8 mouse cellular contexts compared by ENCODE assay signal in the genomic region with DNA sequence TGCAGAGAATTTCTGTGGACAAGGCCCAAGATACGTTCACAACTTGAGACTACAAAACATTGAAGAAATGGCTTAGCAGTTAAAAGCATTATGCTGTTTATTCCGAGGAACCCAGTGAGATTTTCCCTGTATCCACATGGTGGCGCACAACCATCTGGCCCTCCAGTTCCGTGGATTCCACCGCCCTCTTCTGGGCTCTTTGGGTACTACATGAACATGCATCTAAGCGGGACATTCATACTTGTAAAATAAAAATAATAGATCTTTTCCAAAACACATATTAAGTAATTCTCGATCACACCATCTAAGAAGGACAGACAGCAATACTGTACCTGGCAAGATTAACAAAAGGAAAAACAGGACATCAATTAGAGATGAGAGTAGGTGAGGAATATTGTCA. TPM values are rescaled to one million over a fixed set of nuclear protein-coding genes. Genes with fewer than 3 reads are reported as not detected.
A peak's percentile ranks its signal among the peaks of the same experiment; 100 is the strongest.
DNase-seq lines count a peak whose midpoint lies in the region; ATAC-seq and TF ChIP-seq lines count a peak whose summit lies in the region.

No protein-coding gene starts in this region.

- H3K27me3 ChIP-seq in intestine, postnatal 0 days (replicated peaks; ENCODE audit: control insufficient read depth, insufficient read depth, low read length), result no peaks in the 10 kb centered on the region
- no peaks in the 10 kb centered on the region for H3K27me3 ChIP-seq in intestine, embryonic 15.5 days (replicated peaks)
- H3K27me3 ChIP-seq in myocyte (ENCODE audit: control insufficient read depth, insufficient read depth, insufficient read length), result no peaks in the 10 kb centered on the region

- peak; percentile 86 for DNase-seq in ES-CJ7 (ENCODE audit: low read depth, low spot score)
- peak; percentile 75 for DNase-seq in c-Kit-positive CD71-positive TER-119-positive erythroid progenitor cells, embryonic 14.5 days (ENCODE audit: low spot score)
- peak; percentile 32 to 53 for DNase-seq in gastrocnemius, adult 8-10 months (ENCODE audit: low spot score in 2 of 2)
- DNase-seq in layer of hippocampus, postnatal 25 days (ENCODE audit: extremely low spot score in 1 of 2, low spot score in 1 of 2), result peak; percentile 37 to 78
- peak; percentile 77 for DNase-seq in thymus, postnatal 0 days (ENCODE audit: low spot score)

- no peaks in the 10 kb centered on the region for H3K36me3 ChIP-seq in intestine, postnatal 0 days (ENCODE audit: control insufficient read depth, insufficient read depth)
- H3K36me3 ChIP-seq in intestine, embryonic 15.5 days, result no peaks in the 10 kb centered on the region
- H3K36me3 ChIP-seq in myocyte (ENCODE audit: control insufficient read depth, insufficient read depth), result no peaks in the 10 kb centered on the region

- no peak overlapping the region for H3ac ChIP-seq in myocyte (ENCODE audit: control insufficient read depth, insufficient read length)

- H3K4me1 ChIP-seq in intestine, postnatal 0 days (replicated peaks; ENCODE audit: control insufficient read depth, insufficient read depth, low read length), result no peaks in the 10 kb centered on the region
- H3K4me1 ChIP-seq in intestine, embryonic 15.5 days (replicated peaks), result peaks cover 4% of the 10 kb centered on the region; the same call in 1 of the 2 replicates

- H3K27ac ChIP-seq in intestine, postnatal 0 days (ENCODE audit: low read depth, low read length), result no peak overlapping the region
- no peak overlapping the region for H3K27ac ChIP-seq in intestine, embryonic 15.5 days

- 40% methylated on average over 7 of the region's 7 CpGs for WGBS in intestine, postnatal 0 days
- 38% methylated on average over 7 of the region's 7 CpGs for WGBS in intestine, embryonic 15.5 days

- no peak for TF ChIP-seq POLR2A in myocyte (IDR thresholded peaks at IDR 0.05; ENCODE audit: insufficient read length, low read depth)

- TF ChIP-seq CTCF in intestine, postnatal 0 days (IDR thresholded peaks at IDR 0.05; ENCODE audit: low read depth), result peak; percentile 99

- H3K9ac ChIP-seq in intestine, postnatal 0 days (ENCODE audit: low read depth, low read length), result no peak overlapping the region
- no peak overlapping the region for H3K9ac ChIP-seq in intestine, embryonic 15.5 days

- H3K4me3 ChIP-seq in intestine, postnatal 0 days (ENCODE audit: low read depth, low read length), result no peak overlapping the region
- no peak overlapping the region for H3K4me3 ChIP-seq in intestine, embryonic 15.5 days (replicated peaks)
- no peak overlapping the region for H3K4me3 ChIP-seq in myocyte

- H3K9me3 ChIP-seq in intestine, postnatal 0 days (ENCODE audit: control insufficient read depth), result no peaks in the 10 kb centered on the region
- H3K9me3 ChIP-seq in intestine, embryonic 15.5 days, result no peaks in the 10 kb centered on the region

- ATAC-seq in intestine, postnatal 0 days, result no peak
- ATAC-seq in intestine, embryonic 15.5 days, result no peak

- H3K4me2 ChIP-seq in intestine, postnatal 0 days (replicated peaks; ENCODE audit: low read depth), result no peak overlapping the region
- no peak overlapping the region for H3K4me2 ChIP-seq in intestine, embryonic 15.5 days (replicated peaks)
- H3K4me2 ChIP-seq in myocyte (ENCODE audit: low read depth), result peak overlapping the region; percentile 13

- H3K79me2 ChIP-seq in myocyte (ENCODE audit: control insufficient read depth, insufficient read depth), result no peaks in the 10 kb centered on the region

TF ChIP-seq in myocyte, 11 proteins besides CTCF, POLR2A, EP300 and RAD21:
- no peak for TF ChIP-seq TCF3 (IDR thresholded peaks at IDR 0.05; ENCODE audit: insufficient read length, low read depth)
- no peak for TF ChIP-seq E2F4 (IDR thresholded peaks at IDR 0.05; ENCODE audit: insufficient read depth)
- no peak for TF ChIP-seq SRF (IDR thresholded peaks at IDR 0.05; ENCODE audit: control insufficient read depth, insufficient read length, low read depth)
- no peak for TF ChIP-seq POLR2AphosphoS2 (IDR thresholded peaks at IDR 0.05; ENCODE audit: insufficient read length, low read depth)
- no peak for TF ChIP-seq REST (IDR thresholded peaks at IDR 0.05; ENCODE audit: insufficient read depth, insufficient read length)
- no peak for TF ChIP-seq TCF12 (IDR thresholded peaks at IDR 0.05; ENCODE audit: insufficient read depth, poor library complexity, severe bottlenecking)
TF ChIP-seq in myocyte: peak in this region for 0.

RNA-seq across cellular contexts. Expression of gene Ccn2, which starts 27.3 kb away (rescaled TPM):
- 7.8 and 10.2 TPM in 2 replicates for polyA plus RNA-seq in intestine, postnatal 0 days (2015; fragmentation: Nextera tagmentation; extraction: Ambion mirVana)
- 9.3 and 10.1 TPM in 2 replicates for polyA plus RNA-seq in intestine, embryonic 15.5 days (2015; fragmentation: Nextera tagmentation; extraction: Ambion mirVana)
- total RNA-seq in gastrocnemius, adult 8-10 months (2022), result 10 to 100 TPM in 3 of 4 experiments, 1 to 10 TPM in 1; 9.3 to 17.5 (median 16.5) TPM
- 1 to 10 TPM; 6.9 to 7.4 TPM for total RNA-seq in layer of hippocampus, postnatal 25 days (2021)
- 7.2 TPM for polyA plus RNA-seq in myocyte (2012; fragmentation: generic; extraction: Trizol)
- polyA plus RNA-seq in thymus, postnatal 0 days (2015; fragmentation: Nextera tagmentation; extraction: Ambion mirVana), result 0.81 and 0.95 TPM in 2 replicates
